Mouse (Mus musculus) olfactory bulb, adult 2 months (tissue): Measurements from ENCODE around the gene Renbp.

Experiments used
- CTCF ChIP-seq: fragments of 200-500 bp; IDR thresholded peaks from 2 replicates; pipeline ENCODE4 v1.5.1; 2012; ENCODE audit warnings: low read depth, mild to moderate bottlenecking, low read length, moderate library complexity; ENCODE audit not compliant: insufficient read depth
- POLR2A ChIP-seq: fragments of 200-500 bp; IDR thresholded peaks from 2 replicates; pipeline ENCODE4 v1.6.1; 2012; ENCODE audit warnings: mild to moderate bottlenecking, low read depth, low read length, moderate library complexity; ENCODE audit not compliant: insufficient read depth

GRCm38 (mm10) chrX:73897959-73898358 lies 32.7 kb downstream of the Renbp start:
- TF ChIP-seq CTCF = no peak
- no peak for TF ChIP-seq POLR2A
